Mouse (Mus musculus) liver, embryonic 16.5 days (tissue): ENCODE measurements around the gene Gja10. TPM values are rescaled to one million over a fixed set of nuclear protein-coding genes. Genes with fewer than 3 reads are reported as not detected.

Experiments
- ATAC-seq: fragments of 200-750 bp; cut with Nextera tagmentation; 2 replicates; pipeline ENCODE4 v1.8.0; 2017; ENCODE audit warnings: low read depth, mild to moderate bottlenecking, moderate number of reproducible peaks, moderate library complexity
- H3K27ac ChIP-seq: fragments of 300-500 bp; sonication (generic); 2 replicates; pipeline ENCODE4 v1.5.1; 2014; ENCODE audit warnings: mild to moderate bottlenecking, low read length
- H3K27me3 ChIP-seq: fragments of 300-500 bp; sonication (generic); 2 replicates; pipeline ENCODE4 v1.6.1; 2014; ENCODE audit warnings: low read depth, low read length, mixed read lengths; ENCODE audit not compliant: control insufficient read depth, insufficient read depth
- H3K36me3 ChIP-seq: fragments of 300-500 bp; sonication (generic); 2 replicates; pipeline ENCODE4 v1.6.1; 2014; ENCODE audit warnings: mild to moderate bottlenecking; ENCODE audit not compliant: control insufficient read depth, insufficient read depth
- H3K4me1 ChIP-seq: fragments of 300-500 bp; sonication (generic); 2 replicates; pipeline ENCODE4 v1.6.1; 2014; ENCODE audit warnings: low read depth, low read length, mixed read lengths; ENCODE audit not compliant: control insufficient read depth
- H3K4me2 ChIP-seq: fragments of 300-500 bp; sonication (generic); 2 replicates; pipeline ENCODE4 v1.6.1; 2014; ENCODE audit warnings: low read depth, low read length, mixed read lengths
- H3K4me3 ChIP-seq: fragments of 300-500 bp; sonication (generic); 2 replicates; pipeline ENCODE4 v1.5.1; 2014; ENCODE audit warnings: low read depth, mild to moderate bottlenecking, low read length
- H3K9ac ChIP-seq: fragments of 300-500 bp; sonication (generic); 2 replicates; pipeline ENCODE4 v1.6.1; 2014; ENCODE audit warnings: low read depth, low read length
- H3K9me3 ChIP-seq: fragments of 300-500 bp; sonication (generic); replicated peaks from 2 replicates; pipeline ENCODE4 v1.6.1; 2016; ENCODE audit warnings: low read length; ENCODE audit not compliant: control insufficient read depth
- WGBS: fragments of 180-500 bp; shearing (Covaris S2); extraction: QIAGEN DNeasy Blood & Tissue Kit; methylation state at CpG from one replicate; pipeline ENCODE4 v1.1.7; 2014; ENCODE audit not compliant: insufficient replicate concordance; 5-methylcytosine and 5-hydroxymethylcytosine counted together
- polyA plus RNA-seq: library from polyadenylated mRNA; unstranded; fragments of >200 nt; fragmentation: Nextera tagmentation; extraction: Ambion mirVana; gene quantifications from 2 replicates; pipeline ENCODE4 v1.2.1, GENCODE M21; 2015

Gja10 gene
- not detected in 2 replicates for polyA plus RNA-seq

DNA sequence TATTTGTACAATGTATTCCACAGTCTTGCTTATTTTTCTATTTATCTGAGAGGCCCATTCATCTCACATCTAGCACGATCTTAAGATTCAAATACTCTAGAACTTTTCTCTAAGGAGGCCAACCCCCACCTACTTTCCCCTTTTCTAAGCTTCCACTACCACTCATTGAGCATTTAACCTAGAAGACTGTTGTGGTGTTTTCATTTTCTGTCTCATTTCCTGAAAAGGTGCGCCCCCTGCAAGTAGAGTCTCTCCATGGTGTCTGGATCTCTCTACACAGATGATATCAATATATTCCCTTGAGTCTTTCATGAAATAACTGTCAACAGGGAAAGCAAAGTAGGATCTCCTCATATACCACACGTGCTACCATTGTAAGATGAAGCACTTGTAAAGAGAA lies at the start of gene Gja10:
Gene Gja10 (minus strand): TSS at position 101 of the 400 bp plus-strand sequence.
- no peak within 1 kb of the TSS for H3K4me2 ChIP-seq
- no peaks in the 10 kb centered on the region for H3K36me3 ChIP-seq
- H3K9me3 ChIP-seq = no peaks in the 10 kb centered on the region
- WGBS = 43% methylated on average over 3 of the region's 3 CpGs
- H3K27ac ChIP-seq = no peak within 1 kb of the TSS
- no peak for ATAC-seq
- no peak within 1 kb of the TSS for H3K9ac ChIP-seq
- H3K4me1 ChIP-seq = no peaks in the 10 kb centered on the region
- H3K27me3 ChIP-seq = no peaks in the 10 kb centered on the region
- H3K4me3 ChIP-seq = no peak within 1 kb of the TSS

DNA sequence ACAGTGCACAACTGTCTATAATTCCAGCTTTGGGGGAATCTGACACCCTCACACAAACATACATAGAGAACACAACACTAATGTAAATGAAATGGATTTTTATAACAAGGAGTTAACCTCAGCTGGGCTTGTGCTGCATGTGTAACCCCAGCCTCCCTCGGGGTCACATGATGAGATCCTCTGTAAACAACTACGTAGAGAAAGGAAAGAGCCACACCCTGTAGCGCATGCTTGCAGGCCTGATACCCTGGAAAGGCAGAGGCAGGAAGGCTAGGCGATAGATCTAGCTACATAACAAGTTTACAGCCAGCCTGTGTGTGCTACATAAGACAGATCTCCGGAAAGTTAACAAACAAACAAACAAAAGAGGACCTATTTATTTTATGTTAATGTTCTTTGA lies 49.1 kb upstream of the Gja10 start:
- Histone ChIP-seq H3K4me3 (no peak overlapping the region), H3K27ac (no peak overlapping the region), H3K27me3 (no peaks in the 10 kb centered on the region), H3K9me3 (no peaks in the 10 kb centered on the region), H3K9ac (no peak overlapping the region), H3K4me2 (no peak overlapping the region), H3K4me1 (no peaks in the 10 kb centered on the region; the same call in 1 of the 2 replicates), H3K36me3 (peaks cover 20% of the 10 kb centered on the region)
- ATAC-seq = 0 out of 2 replicates have a peak, but pooled peaks have one; percentile 53
- WGBS = 46% methylated on average over 5 of the region's 5 CpGs

DNA sequence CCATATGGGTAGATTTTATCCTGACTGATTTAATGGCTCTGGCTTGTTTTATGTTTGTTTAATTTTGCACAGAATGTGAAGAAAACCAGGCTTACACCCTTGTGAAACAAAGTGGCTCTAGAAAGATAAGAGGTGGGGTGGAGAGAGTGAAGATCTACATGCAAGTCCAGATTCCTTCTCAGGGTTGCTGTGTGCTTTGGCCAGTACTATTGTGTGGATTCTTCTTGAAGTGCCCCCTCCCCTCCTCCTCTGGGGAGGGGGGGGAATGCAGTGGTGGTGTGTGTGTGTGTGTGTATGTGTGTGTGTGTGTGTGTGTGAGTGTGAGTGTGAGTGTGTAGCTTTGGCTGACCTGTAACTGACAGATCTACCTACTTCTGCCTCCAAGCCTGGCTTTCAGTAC lies 19.1 kb upstream of the Gja10 start:
- Histone ChIP-seq H3K4me1 (peaks cover 6% of the 10 kb centered on the region), H3K4me2 (no peak overlapping the region), H3K9me3 (no peaks in the 10 kb centered on the region), H3K4me3 (no peak overlapping the region), H3K9ac (no peak overlapping the region), H3K36me3 (peaks cover 5% of the 10 kb centered on the region; the same call in 1 of the 2 replicates), H3K27me3 (no peaks in the 10 kb centered on the region), H3K27ac (no peak overlapping the region)
- no peak for ATAC-seq

DNA sequence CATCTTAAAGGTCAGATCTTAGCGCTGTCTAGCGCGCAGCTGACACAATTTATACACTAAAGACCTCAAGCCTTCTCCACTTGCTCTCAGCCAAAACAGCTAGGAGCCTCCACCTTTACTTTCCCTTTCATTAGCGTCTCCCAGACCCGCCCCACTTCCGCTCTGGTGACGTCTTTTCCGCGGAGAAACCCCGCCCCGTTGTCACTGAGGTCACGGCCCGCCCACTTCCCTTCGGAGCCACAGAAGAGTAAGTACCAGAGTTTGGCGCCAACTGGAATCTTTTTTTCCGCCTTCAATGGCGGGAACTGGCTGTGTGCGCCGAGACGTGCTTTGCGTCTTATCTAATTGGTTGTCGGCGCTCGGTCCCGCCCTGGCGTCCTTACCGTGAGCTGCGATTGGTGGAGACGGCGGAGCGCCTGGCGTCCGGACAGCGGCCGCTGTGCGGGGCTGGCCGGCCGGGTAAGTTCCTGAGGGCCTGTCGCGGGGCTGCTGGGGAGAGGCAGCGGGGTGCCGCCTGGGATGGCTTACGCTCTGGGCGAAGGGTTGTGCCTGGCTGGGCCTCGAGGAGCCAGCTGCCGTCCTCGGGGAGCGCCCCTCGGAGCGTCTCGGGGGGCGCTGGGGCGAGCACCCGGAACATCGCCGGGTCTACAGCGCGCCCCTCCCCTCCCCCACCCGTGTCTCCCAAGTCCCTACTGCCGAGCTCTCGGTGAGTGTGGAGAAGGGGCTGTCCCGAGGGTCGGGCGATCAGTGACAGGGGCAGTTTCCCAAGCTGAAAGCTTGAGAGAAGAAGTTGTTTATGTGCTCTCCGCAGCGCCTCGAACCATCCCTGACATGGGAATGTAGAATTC lies 12.7 kb upstream of the Gja10 start, which contains the start of gene Casp8ap2:
Gene Casp8ap2 (plus strand): TSS at position 418 of the 848 bp plus-strand sequence.
- peak within 1 kb of the TSS; percentile 91 for H3K9ac ChIP-seq
- H3K27me3 ChIP-seq = no peaks in the 10 kb centered on the region
- H3K36me3 ChIP-seq = no peaks in the 10 kb centered on the region
- H3K4me2 ChIP-seq = peak within 1 kb of the TSS; percentile 86
- peak; percentile 96 for ATAC-seq
- H3K27ac ChIP-seq = peak within 1 kb of the TSS; percentile 85
- H3K9me3 ChIP-seq = no peaks in the 10 kb centered on the region
- under 1% methylated on average over 67 of the region's 67 CpGs for WGBS
- H3K4me1 ChIP-seq = peaks cover 14% of the 10 kb centered on the region
- H3K4me3 ChIP-seq = peak within 1 kb of the TSS; percentile 89

DNA sequence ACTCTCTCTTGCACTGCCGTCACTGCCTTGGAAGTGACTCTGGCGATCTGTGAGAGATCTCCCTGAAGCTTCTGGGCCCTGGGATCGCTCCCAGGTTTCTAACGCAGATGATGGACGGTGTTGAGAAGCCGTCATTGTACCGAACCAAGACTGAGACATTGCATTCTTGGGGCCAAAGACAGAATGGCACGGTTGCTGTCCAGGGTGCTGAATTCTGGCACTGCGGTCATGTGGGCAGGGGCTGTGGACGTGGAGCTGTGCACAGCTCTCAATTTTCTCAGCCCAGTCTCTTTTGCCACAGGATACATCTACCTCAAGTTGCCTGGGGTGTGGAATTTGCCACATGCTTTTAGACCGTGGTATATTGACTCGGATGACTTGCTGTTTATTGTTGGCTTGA lies 1.4 kb downstream of the Gja10 start:
- Histone ChIP-seq H3K9ac (no peak overlapping the region), H3K9me3 (no peaks in the 10 kb centered on the region), H3K4me2 (no peak overlapping the region), H3K27ac (no peak overlapping the region), H3K4me1 (no peaks in the 10 kb centered on the region), H3K27me3 (no peaks in the 10 kb centered on the region), H3K36me3 (no peaks in the 10 kb centered on the region), H3K4me3 (no peak overlapping the region)
- WGBS = 25% methylated on average over 12 of the region's 12 CpGs
- no peak for ATAC-seq

DNA sequence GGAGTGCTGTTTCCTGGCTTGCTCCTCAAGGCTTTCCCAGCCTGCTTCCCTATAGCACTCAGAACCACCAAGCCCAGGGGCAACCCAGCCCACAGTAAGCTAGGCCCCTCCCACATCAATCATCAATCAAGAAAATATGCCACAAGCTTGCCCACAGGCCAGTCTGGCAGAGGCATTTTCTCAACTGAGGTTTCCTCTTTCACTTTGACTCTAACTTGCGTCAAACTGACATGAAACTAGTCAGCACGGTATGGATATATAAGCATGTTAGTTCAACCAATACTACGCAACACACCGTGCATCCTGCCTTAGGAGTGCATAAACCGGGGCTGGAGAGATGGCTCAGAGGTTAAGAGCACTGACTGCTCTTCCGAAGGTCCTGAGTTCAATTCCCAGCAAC lies 14.3 kb downstream of the Gja10 start:
- Histone ChIP-seq H3K4me1 (no peaks in the 10 kb centered on the region), H3K9ac (no peak overlapping the region), H3K27me3 (no peaks in the 10 kb centered on the region), H3K36me3 (no peaks in the 10 kb centered on the region), H3K4me2 (no peak overlapping the region), H3K4me3 (no peak overlapping the region), H3K9me3 (no peaks in the 10 kb centered on the region), H3K27ac (no peak overlapping the region)
- WGBS = 41% methylated on average over 6 of the region's 6 CpGs
- ATAC-seq = no peak

DNA sequence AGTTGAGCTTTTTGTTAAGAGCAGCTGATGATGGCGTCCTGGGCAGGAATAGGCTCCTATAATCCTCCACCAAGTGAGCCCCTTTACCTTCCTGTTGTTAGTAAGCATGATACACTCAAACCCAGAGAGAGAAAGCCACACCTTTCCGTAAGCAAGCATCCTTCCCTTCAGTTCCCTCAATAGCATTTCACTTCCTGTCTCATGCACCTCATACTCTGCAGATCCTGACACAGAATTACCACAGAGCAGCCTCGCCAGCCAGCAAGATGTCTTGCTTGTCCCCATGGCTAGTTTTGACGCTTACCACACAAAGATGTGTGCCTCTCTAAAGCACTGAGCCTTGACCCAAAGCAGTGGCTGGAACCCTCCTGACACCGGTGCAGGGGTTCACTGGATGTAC lies 15.0 kb downstream of the Gja10 start:
- Histone ChIP-seq H3K9ac (no peak overlapping the region), H3K36me3 (no peaks in the 10 kb centered on the region), H3K27ac (no peak overlapping the region), H3K4me3 (no peak overlapping the region), H3K9me3 (no peaks in the 10 kb centered on the region), H3K4me1 (no peaks in the 10 kb centered on the region), H3K4me2 (no peak overlapping the region), H3K27me3 (no peaks in the 10 kb centered on the region)
- WGBS = 53% methylated on average over 5 of the region's 5 CpGs
- no peak for ATAC-seq

DNA sequence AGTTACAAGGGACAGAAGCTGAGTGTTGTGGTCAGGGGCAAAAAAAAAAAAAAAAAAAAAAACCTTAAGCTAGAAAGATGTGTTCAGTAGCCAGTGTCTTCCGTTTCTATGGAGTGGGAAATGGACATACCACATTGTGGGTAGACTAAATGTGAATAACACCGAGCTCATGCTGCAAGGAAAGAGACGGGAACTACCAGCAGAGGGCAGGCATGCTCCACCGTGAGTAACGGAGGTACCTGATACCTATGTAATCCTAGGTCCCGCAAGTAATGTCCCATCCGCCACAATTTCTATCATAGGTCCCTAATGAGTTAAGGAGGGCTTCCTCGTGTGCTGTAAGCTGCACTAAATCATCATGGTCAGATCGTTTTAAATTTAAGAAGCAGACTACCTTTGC lies 16.0 kb downstream of the Gja10 start:
- H3K4me1 ChIP-seq = no peaks in the 10 kb centered on the region
- H3K36me3 ChIP-seq = no peaks in the 10 kb centered on the region
- H3K27ac ChIP-seq = no peak overlapping the region
- ATAC-seq = no peak; the same call in 1 of the 2 replicates
- WGBS = 6% methylated on average over 9 of the region's 9 CpGs
- H3K9me3 ChIP-seq = no peaks in the 10 kb centered on the region
- H3K4me3 ChIP-seq = no peak overlapping the region
- no peak overlapping the region for H3K4me2 ChIP-seq
- no peak overlapping the region for H3K9ac ChIP-seq
- H3K27me3 ChIP-seq = no peaks in the 10 kb centered on the region

DNA sequence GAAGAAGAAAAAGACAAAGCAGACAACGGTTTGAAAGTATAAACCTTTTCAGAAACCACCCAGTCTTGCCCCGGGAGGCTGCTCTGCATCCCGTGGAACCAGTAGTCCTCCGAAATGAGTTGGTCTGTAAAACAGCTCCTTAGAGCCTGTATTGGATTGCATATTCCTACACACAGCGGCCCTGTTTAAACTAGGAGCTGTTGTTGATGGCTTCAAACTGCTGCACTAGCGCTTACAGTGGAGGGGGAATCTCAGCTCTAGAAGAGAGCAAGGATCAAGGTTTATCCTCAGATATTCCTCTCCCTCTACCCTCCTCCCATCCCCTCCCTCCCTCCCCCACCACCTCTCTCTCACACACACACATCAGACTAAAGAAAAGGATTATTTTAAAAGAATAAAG lies 18.4 kb downstream of the Gja10 start:
- no peak for ATAC-seq
- WGBS = 62% methylated on average over 6 of the region's 6 CpGs
- Histone ChIP-seq H3K27me3 (no peaks in the 10 kb centered on the region), H3K4me2 (no peak overlapping the region), H3K4me1 (no peaks in the 10 kb centered on the region), H3K36me3 (no peaks in the 10 kb centered on the region), H3K9me3 (no peaks in the 10 kb centered on the region), H3K4me3 (no peak overlapping the region), H3K9ac (no peak overlapping the region), H3K27ac (no peak overlapping the region)
